Mouse (Mus musculus): ENCODE data around the gene Olfr1359. TPM values are rescaled to one million over a fixed set of nuclear protein-coding genes. Genes with fewer than 3 reads are reported as not detected.
"Not testable (repeated sequence)": the region's sequence is repeated elsewhere in the genome, so short reads cannot be mapped to it uniquely, and the experiment has no call there.

Gene Olfr1359
- polyA plus RNA-seq, 1 experiment from 2014 or later: not detected

- ATAC-seq: no peak
- Histone ChIP-seq H3K4me2 (replicated peaks; ENCODE audit: low read depth, low read length) (no peak overlapping the region), H3K4me1 (ENCODE audit: insufficient read depth, low read depth, low read length) (no peaks in the 10 kb centered on the region), H3K27ac (ENCODE audit: low read length) (no peak overlapping the region), H3K27me3 (replicated peaks; ENCODE audit: insufficient read depth, low read length) (no peaks in the 10 kb centered on the region), H3K9me3 (ENCODE audit: low read length) (no peaks in the 10 kb centered on the region), H3K4me3 (ENCODE audit: low read depth, low read length) (no peak overlapping the region), H3K36me3 (ENCODE audit: insufficient read depth, low read length) (no peaks in the 10 kb centered on the region), H3K9ac (replicated peaks; ENCODE audit: low read depth) (no peak overlapping the region)
- no peak for DNase-seq (ENCODE audit: low spot score)
- no peak for TF ChIP-seq CTCF (IDR thresholded peaks at IDR 0.05)
- no peak for TF ChIP-seq EP300 (IDR thresholded peaks at IDR 0.05)
- 39% methylated on average over 9 of the region's 11 CpGs for whole genome bisulfite sequencing
These were observed 30.1 kb downstream of the Olfr1359 start for GRCm38 (mm10) chr13:21727948-21728572.

- H3K36me3 ChIP-seq (ENCODE audit: insufficient read depth, low read length): no peaks in the 10 kb centered on the region
- H3K4me2 ChIP-seq (replicated peaks; ENCODE audit: low read depth, low read length): no peak overlapping the region
- H3K27ac ChIP-seq (ENCODE audit: low read length): no peak overlapping the region
- no peak overlapping the region for H3K4me3 ChIP-seq (ENCODE audit: low read depth, low read length)
- no peaks in the 10 kb centered on the region for H3K9me3 ChIP-seq (ENCODE audit: low read length)
- 40% methylated on average over 1 of the region's 1 CpGs for WGBS
- H3K27me3 ChIP-seq (replicated peaks; ENCODE audit: insufficient read depth, low read length): no peaks in the 10 kb centered on the region
- no peak for DNase-seq (ENCODE audit: low spot score)
- TF ChIP-seq CTCF (IDR thresholded peaks at IDR 0.05): no peak
- TF ChIP-seq EP300 (IDR thresholded peaks at IDR 0.05): no peak
- H3K4me1 ChIP-seq (ENCODE audit: insufficient read depth, low read depth, low read length): no peaks in the 10 kb centered on the region
- no peak overlapping the region for H3K9ac ChIP-seq (replicated peaks; ENCODE audit: low read depth)
- no peak for ATAC-seq
These were observed 31.6 kb downstream of the Olfr1359 start for GRCm38 (mm10) chr13:21729544-21729943.

GRCm38 (mm10) chr13:21733466-21733865, 35.6 kb downstream of the Olfr1359 start:
- no peak for TF ChIP-seq EP300 (IDR thresholded peaks at IDR 0.05)
- peak; percentile 18; the same call in 1 of the 2 replicates for TF ChIP-seq CTCF (IDR thresholded peaks at IDR 0.05)
- DNase-seq (ENCODE audit: low spot score) (no peak), ATAC-seq (no peak)
- H3K4me1 ChIP-seq (ENCODE audit: insufficient read depth, low read depth, low read length): no peaks in the 10 kb centered on the region
- H3K9ac ChIP-seq (replicated peaks; ENCODE audit: low read depth): no peak overlapping the region
- no peaks in the 10 kb centered on the region for H3K9me3 ChIP-seq (ENCODE audit: low read length)
- no peaks in the 10 kb centered on the region for H3K27me3 ChIP-seq (replicated peaks; ENCODE audit: insufficient read depth, low read length)
- H3K27ac ChIP-seq (ENCODE audit: low read length): no peak overlapping the region
- no peak overlapping the region for H3K4me3 ChIP-seq (ENCODE audit: low read depth, low read length)
- H3K36me3 ChIP-seq (ENCODE audit: insufficient read depth, low read length): no peaks in the 10 kb centered on the region
- H3K4me2 ChIP-seq (replicated peaks; ENCODE audit: low read depth, low read length): no peak overlapping the region
- WGBS: 77% methylated on average over 5 of the region's 5 CpGs

GRCm38 (mm10) chr13:21734010-21734905, 36.3 kb downstream of the Olfr1359 start:
- Histone ChIP-seq H3K4me1 (ENCODE audit: insufficient read depth, low read depth, low read length) (no peaks in the 10 kb centered on the region), H3K9ac (replicated peaks; ENCODE audit: low read depth) (no peak overlapping the region; the same call in 1 of the 2 replicates), H3K27me3 (replicated peaks; ENCODE audit: insufficient read depth, low read length) (no peaks in the 10 kb centered on the region), H3K36me3 (ENCODE audit: insufficient read depth, low read length) (no peaks in the 10 kb centered on the region), H3K9me3 (ENCODE audit: low read length) (no peaks in the 10 kb centered on the region), H3K4me2 (replicated peaks; ENCODE audit: low read depth, low read length) (peak overlapping the region; percentile 61), H3K4me3 (ENCODE audit: low read depth, low read length) (peak overlapping the region; percentile 47), H3K27ac (ENCODE audit: low read length) (0 out of 2 replicates have a peak overlapping the region, but pooled peaks have one; percentile 4)
- DNase-seq (ENCODE audit: low spot score) (peak; percentile 95), ATAC-seq (peak; percentile 81)
- 1% methylated on average over 21 of the region's 21 CpGs for WGBS
- peak; percentile 92 for TF ChIP-seq CTCF (IDR thresholded peaks at IDR 0.05)
- no peak for TF ChIP-seq EP300 (IDR thresholded peaks at IDR 0.05)

- WGBS: under 1% methylated on average over 39 of the region's 56 CpGs
- peak within 1 kb of the TSS; percentile 47 for H3K4me3 ChIP-seq (ENCODE audit: low read depth, low read length)
- not testable (repeated sequence) for H3K27me3 ChIP-seq (replicated peaks; ENCODE audit: insufficient read depth, low read length); H3K9me3 ChIP-seq (ENCODE audit: low read length); H3K36me3 ChIP-seq (ENCODE audit: insufficient read depth, low read length); H3K4me1 ChIP-seq (ENCODE audit: insufficient read depth, low read depth, low read length)
- H3K4me2 ChIP-seq (replicated peaks; ENCODE audit: low read depth, low read length): peak within 1 kb of the TSS; percentile 61
- peak within 1 kb of the TSS; percentile 2; the same call in 1 of the 2 replicates for H3K9ac ChIP-seq (replicated peaks; ENCODE audit: low read depth)
- ATAC-seq (peak; percentile 85), DNase-seq (ENCODE audit: low spot score) (peak; percentile 84)
- H3K27ac ChIP-seq (ENCODE audit: low read length): peak within 1 kb of the TSS; percentile 75
These were observed 37.2 kb downstream of the Olfr1359 start, which contains the start of gene Hist1h4j for GRCm38 (mm10) chr13:21734906-21735767. TSS of gene Hist1h4j (plus strand) at chr13:21735064.

All from lung, postnatal 0 days (tissue).